Mouse (Mus musculus) kidney, postnatal 0 days (tissue): Measurements from ENCODE around the gene Fzr1. TPM values are rescaled to one million over a fixed set of nuclear protein-coding genes. Genes with fewer than 3 reads are reported as not detected.

Source experiments
- ATAC-seq: fragments of 200-750 bp; cut with Nextera tagmentation; replicated peaks from 2 replicates; pipeline ENCODE4 v1.8.0; 2017; ENCODE audit warnings: low read depth, moderate number of reproducible peaks, moderate TSS enrichment, moderate library complexity; ENCODE audit not compliant: low FRiP score
- DNase-seq: peaks from one replicate; pipeline ENCODE4 v3.0.0-alpha.2; 2016; ENCODE audit warnings: low spot score
- H3K27ac ChIP-seq: fragments of 300-500 bp; sonication (generic); 2 replicates; pipeline ENCODE4 v1.5.1; 2014; ENCODE audit warnings: mild to moderate bottlenecking
- H3K27me3 ChIP-seq: fragments of 300-500 bp; sonication (generic); 2 replicates; pipeline ENCODE4 v1.6.1; 2014; ENCODE audit warnings: low read length, mixed read lengths; ENCODE audit not compliant: insufficient read depth
- H3K36me3 ChIP-seq: fragments of 300-500 bp; sonication (generic); 2 replicates; pipeline ENCODE4 v1.6.1; 2014; ENCODE audit warnings: low read length, mixed read lengths; ENCODE audit not compliant: insufficient read depth
- H3K4me1 ChIP-seq: fragments of 300-500 bp; sonication (generic); replicated peaks from 2 replicates; pipeline ENCODE4 v1.6.1; 2014; ENCODE audit warnings: antibody characterized with exemption, low read length, mixed read lengths; ENCODE audit not compliant: insufficient read depth
- H3K4me2 ChIP-seq: fragments of 300-500 bp; sonication (generic); 2 replicates; pipeline ENCODE4 v1.6.1; 2014; ENCODE audit warnings: mild to moderate bottlenecking, low read length, moderate library complexity, mixed read lengths
- H3K4me3 ChIP-seq: fragments of 300-500 bp; sonication (generic); replicated peaks from 2 replicates; pipeline ENCODE4 v1.5.1; 2014; ENCODE audit warnings: low read depth, low read length
- H3K9ac ChIP-seq: fragments of 300-500 bp; sonication (generic); 2 replicates; pipeline ENCODE4 v1.6.1; 2014; ENCODE audit warnings: low read depth, low read length
- H3K9me3 ChIP-seq: fragments of 300-500 bp; sonication (generic); replicated peaks from 2 replicates; pipeline ENCODE4 v1.6.1; 2016; ENCODE audit warnings: low read length, inconsistent platforms, mixed read lengths
- CTCF ChIP-seq: IDR thresholded peaks from 2 replicates; pipeline ENCODE4 v1.5.1; 2016; ENCODE audit warnings: antibody characterized with exemption, low read depth, mild to moderate bottlenecking, moderate library complexity
- WGBS: fragments of 180-500 bp; shearing (Covaris S2); extraction: QIAGEN DNeasy Blood & Tissue Kit; methylation state at CpG from one replicate; pipeline ENCODE4 v1.1.7; 2014; 5-methylcytosine and 5-hydroxymethylcytosine counted together
- polyA plus RNA-seq: library from polyadenylated mRNA; unstranded; fragments of >200 nt; fragmentation: Nextera tagmentation; extraction: Ambion mirVana; gene quantifications from 2 replicates; pipeline ENCODE4 v1.2.1, GENCODE M21; 2015

Gene Fzr1
- polyA plus RNA-seq, 1 experiment from 2014 or later = 70.6 TPM

- H3K27me3 ChIP-seq = no peaks in the 10 kb centered on the region
- peak; percentile 23 for ATAC-seq
- DNase-seq = peak; percentile 48
- WGBS = 53% methylated on average over 14 of the region's 19 CpGs
- H3K9me3 ChIP-seq = no peaks in the 10 kb centered on the region
- TF ChIP-seq CTCF = peak; percentile 25; the same call in 1 of the 2 replicates
- peaks cover 20% of the 10 kb centered on the region; the same call in 1 of the 2 replicates for H3K4me1 ChIP-seq
- peak overlapping the region; percentile 66 for H3K27ac ChIP-seq
- no peak overlapping the region for H3K9ac ChIP-seq
- H3K4me3 ChIP-seq = no peak overlapping the region
- H3K36me3 ChIP-seq = no peaks in the 10 kb centered on the region
- H3K4me2 ChIP-seq = no peak overlapping the region
Observed at GRCm38 (mm10) chr10:81335393-81336340, 42.6 kb downstream of the Fzr1 start.

- no peak for TF ChIP-seq CTCF
- ATAC-seq (no peak), DNase-seq (no peak)
- Histone ChIP-seq H3K27me3 (no peaks in the 10 kb centered on the region), H3K4me3 (no peak overlapping the region), H3K4me1 (peaks cover 29% of the 10 kb centered on the region), H3K36me3 (no peaks in the 10 kb centered on the region), H3K9ac (peak overlapping the region; percentile 35; the same call in 1 of the 2 replicates), H3K27ac (no peak overlapping the region), H3K9me3 (no peaks in the 10 kb centered on the region), H3K4me2 (no peak overlapping the region)
- WGBS = 51% methylated on average over 11 of the region's 11 CpGs
Observed at GRCm38 (mm10) chr10:81334324-81334723, 44.0 kb downstream of the Fzr1 start.

GRCm38 (mm10) chr10:81332277-81332676 is 46.0 kb downstream of the Fzr1 start:
- no peak for TF ChIP-seq CTCF
- H3K9ac ChIP-seq = peak overlapping the region; percentile 38; the same call in 1 of the 2 replicates
- ATAC-seq = no peak

GRCm38 (mm10) chr10:81330007-81330406 is 48.3 kb downstream of the Fzr1 start:
- peaks cover 26% of the 10 kb centered on the region for H3K4me1 ChIP-seq
- 45% methylated on average over 4 of the region's 4 CpGs for WGBS

More at GRCm38 (mm10) chr10:81332277-81332676, 46.0 kb downstream of the Fzr1 start:
- Histone ChIP-seq H3K4me3 (no peak overlapping the region), H3K27me3 (no peaks in the 10 kb centered on the region), H3K9me3 (no peaks in the 10 kb centered on the region), H3K27ac (no peak overlapping the region), H3K4me2 (peak overlapping the region; percentile 33), H3K4me1 (peaks cover 35% of the 10 kb centered on the region), H3K36me3 (no peaks in the 10 kb centered on the region)
- no peak for DNase-seq
- 40% methylated on average over 29 of the region's 29 CpGs for WGBS

GRCm38 (mm10) chr10:81329194-81329975 is 48.9 kb downstream of the Fzr1 start:
- Histone ChIP-seq H3K36me3 (peaks cover 26% of the 10 kb centered on the region), H3K4me1 (peaks cover 20% of the 10 kb centered on the region), H3K4me2 (peak overlapping the region; percentile 35), H3K27ac (peak overlapping the region; percentile 84), H3K27me3 (no peaks in the 10 kb centered on the region), H3K9ac (peak overlapping the region; percentile 36; the same call in 1 of the 2 replicates), H3K9me3 (no peaks in the 10 kb centered on the region), H3K4me3 (no peak overlapping the region)
- ATAC-seq (peak; percentile 35; the same call in 1 of the 2 replicates), DNase-seq (peak; percentile 89)
- WGBS = 50% methylated on average over 10 of the region's 10 CpGs
- no peak for TF ChIP-seq CTCF

More at GRCm38 (mm10) chr10:81330007-81330406, 48.3 kb downstream of the Fzr1 start:
- Histone ChIP-seq H3K9ac (0 out of 2 replicates have a peak overlapping the region, but pooled peaks have one; percentile 8), H3K27me3 (no peaks in the 10 kb centered on the region), H3K9me3 (no peaks in the 10 kb centered on the region), H3K27ac (peak overlapping the region; percentile 84), H3K4me3 (no peak overlapping the region), H3K4me2 (peak overlapping the region; percentile 35; the same call in 1 of the 2 replicates), H3K36me3 (peaks cover 22% of the 10 kb centered on the region)
- ATAC-seq (no peak), DNase-seq (no peak)
- no peak for TF ChIP-seq CTCF

- Histone ChIP-seq H3K27me3 (no peaks in the 10 kb centered on the region), H3K4me1 (peaks cover 18% of the 10 kb centered on the region), H3K36me3 (peaks cover 36% of the 10 kb centered on the region), H3K4me3 (no peak within 1 kb of the TSS), H3K27ac (peak within 1 kb of the TSS; percentile 84), H3K9ac (peak within 1 kb of the TSS; percentile 41), H3K4me2 (peak within 1 kb of the TSS; percentile 40), H3K9me3 (no peaks in the 10 kb centered on the region)
- ATAC-seq = 0 out of 2 replicates have a peak, but pooled peaks have one; percentile 8
- DNase-seq = peak; percentile 53
- no peak for TF ChIP-seq CTCF
- WGBS = 12% methylated on average over 10 of the region's 10 CpGs
Observed at GRCm38 (mm10) chr10:81328386-81328785, 49.9 kb downstream of the Fzr1 start, which contains the start of gene Tbxa2r. Gene Tbxa2r (plus strand): TSS chr10:81328731.
